Mouse (Mus musculus) embryo, embryonic 9.5 days (tissue): Measurements from ENCODE around the gene Cited1.

ENCODE experiments used
- DNase-seq: peaks from one replicate; pipeline ENCODE4 v3.0.0-alpha.2; 2017; ENCODE audit errors: extremely low spot score

The Cited1 gene

GRCm38 (mm10) chrX:102251937-102252860 is at the start of gene Cited1:
Cited1 (minus strand) TSS chrX:102252181.
- peak; percentile 70 for DNase-seq

DNA sequence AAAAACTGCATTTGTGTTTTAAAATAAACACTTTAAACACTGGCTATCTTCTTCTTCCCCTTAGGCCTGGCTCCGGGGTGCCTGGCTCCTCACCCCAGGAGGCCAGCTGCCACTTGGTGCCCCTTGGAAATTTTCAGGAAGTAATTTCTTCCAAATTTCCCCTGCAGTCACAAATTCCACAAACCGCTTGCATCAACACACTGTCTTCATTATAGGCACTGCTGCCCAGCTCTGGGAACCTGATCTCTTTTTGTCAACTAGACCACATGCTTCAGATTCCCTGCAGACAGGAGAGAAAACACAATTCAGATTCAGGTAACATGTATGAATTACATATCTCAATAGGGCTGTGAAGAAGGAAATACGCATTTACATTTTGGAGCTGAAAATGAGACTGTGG is 32.9 kb upstream of the Cited1 start:
- peak; percentile 11 for DNase-seq

DNA sequence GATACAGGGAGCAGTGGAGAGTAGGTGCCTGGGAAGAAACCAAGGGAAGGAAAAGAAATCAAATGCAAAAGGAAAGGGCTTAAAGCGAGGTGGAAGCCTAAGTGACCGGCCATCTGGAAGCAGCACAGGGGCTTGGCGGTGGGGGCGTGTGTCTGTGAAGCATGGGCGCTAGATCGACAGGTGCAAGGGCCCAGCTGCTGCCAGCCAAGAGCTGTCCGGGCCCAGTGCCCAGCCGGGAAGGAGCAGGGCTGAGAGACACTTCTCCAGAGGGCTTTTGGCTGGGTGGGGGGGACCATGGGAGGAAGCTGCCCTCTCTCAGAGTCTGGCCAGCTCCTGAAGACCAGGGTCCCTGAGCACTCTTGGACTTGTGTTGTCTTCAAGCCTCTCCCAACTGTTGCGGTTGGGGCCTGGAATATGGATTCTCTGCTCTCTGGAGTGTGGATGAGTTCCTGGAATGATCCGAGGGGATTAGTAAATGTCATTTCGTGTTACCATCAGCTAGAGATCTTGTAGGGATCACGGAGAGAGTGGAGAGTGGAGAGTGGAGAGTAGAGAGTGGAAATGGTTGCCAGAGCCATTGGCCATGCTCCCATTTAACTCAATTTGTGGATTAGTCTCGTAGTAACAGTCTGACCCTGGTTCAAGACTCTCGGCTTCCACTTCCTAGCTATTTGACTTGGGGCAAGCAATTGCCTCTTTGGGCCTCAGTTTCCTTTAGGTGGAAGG is 10.8 kb upstream of the Cited1 start:
- no peak for DNase-seq

DNA sequence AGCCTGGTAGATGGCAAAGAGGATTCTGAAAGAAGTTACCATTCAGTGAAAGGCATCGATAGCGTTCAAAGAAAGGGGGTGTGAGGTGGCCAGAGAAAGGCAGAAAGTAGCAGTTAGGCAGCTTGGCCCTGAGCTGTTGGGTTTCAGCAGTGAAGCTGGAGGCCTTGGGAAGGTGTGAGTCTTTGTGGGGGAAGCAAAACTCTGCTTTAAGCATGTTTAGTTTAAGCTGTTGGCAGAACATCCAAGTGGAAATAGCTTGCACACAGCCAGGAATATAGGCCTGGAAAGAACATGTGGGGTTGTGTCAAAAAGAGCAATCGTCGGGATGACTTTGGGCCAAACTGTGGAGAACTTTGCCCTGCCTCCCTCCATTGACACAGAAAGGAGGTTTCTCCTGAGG is 7.8 kb upstream of the Cited1 start:
- DNase-seq = no peak

- peak; percentile 15 for DNase-seq
These were observed 1.9 kb upstream of the Cited1 start for GRCm38 (mm10) chrX:102253892-102254291.

DNA sequence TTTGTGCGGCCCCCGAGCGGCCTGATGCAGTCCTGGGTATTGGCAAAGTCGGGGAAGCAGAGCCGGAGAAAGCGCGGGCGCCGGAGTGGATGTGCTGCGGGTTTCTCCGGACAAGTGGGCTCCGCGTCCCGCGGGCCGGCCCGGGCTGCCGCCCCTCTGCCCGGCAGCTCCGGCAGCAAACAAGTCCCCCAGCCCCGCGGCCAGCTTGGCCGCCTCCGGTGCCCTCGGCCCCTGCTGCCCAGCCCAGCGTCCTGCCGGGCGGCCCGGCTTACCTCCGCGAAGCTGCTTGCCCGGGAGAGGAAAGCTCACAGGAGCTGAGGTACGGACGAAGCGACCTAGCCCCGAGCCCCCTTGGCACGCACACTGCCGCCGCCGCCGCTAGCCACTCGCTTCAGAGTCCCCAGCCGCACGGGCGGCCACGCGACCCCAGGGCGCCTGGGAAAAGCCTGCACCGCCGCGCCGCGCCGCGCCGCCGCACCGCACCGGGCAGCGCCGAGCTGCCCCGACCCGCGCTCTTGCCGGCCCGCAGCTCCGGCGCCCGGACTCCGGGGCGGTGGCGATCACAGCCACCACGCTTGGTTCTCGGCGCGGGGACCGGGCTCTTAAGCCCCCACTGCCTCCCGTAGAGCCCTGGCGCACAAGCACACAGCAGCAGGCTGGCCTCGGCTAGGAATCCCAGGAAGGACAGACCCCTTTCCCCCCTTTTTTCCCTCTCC is 602 bp downstream of the Cited1 start:
- peak; percentile 40 for DNase-seq

DNA sequence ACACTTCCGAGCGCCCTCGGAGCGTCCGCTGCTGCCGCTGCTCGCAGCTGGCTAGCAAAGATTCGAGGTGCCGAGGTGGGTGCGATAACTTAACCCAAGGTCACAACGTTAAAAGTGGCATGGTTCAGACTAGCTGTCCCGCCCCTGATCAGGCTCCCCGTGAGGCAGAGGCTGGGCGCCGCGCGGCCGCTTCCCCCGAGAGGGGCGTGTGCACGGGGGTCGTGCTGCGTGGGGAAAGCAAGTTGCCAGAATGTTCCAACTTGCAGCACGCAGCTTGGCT is 1.1 kb downstream of the Cited1 start:
- DNase-seq = peak; percentile 41

DNA sequence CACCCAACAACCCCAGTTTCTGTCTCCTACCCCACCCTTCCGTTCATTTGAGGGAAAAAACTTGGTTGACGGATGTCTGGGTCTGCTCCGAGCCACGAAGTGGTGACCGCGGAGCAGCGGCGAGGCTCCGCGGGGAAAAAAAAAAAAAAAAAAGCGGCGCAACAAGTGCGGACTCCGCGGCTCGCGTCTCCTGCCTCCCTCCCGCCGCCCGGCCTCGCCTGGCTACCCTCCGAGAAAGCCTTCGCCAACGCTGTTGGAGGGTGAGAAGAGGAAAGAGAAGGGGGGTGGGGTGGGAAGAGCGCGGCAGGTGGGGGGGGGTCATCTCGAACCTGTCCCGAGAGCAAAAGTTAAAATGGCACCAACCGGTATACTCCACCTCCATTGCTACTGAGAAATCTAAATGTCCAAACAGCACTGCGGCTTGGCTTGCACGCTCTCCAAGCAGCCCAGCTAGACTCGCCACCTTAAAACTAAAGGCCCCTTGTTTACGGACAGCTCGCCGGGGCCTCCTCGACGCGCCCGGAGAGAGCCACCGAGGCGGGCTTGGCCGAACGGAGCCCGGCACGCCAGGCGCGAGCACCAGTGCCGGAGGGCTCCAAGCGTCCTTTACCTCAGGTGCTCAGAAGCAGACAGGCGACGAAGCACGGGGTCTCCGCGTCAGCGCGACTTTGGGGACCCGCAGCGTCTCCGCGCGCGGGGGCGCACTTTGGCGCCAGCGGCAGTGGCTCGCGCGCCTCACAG is 1.7 kb downstream of the Cited1 start:
- DNase-seq = peak; percentile 28

DNA sequence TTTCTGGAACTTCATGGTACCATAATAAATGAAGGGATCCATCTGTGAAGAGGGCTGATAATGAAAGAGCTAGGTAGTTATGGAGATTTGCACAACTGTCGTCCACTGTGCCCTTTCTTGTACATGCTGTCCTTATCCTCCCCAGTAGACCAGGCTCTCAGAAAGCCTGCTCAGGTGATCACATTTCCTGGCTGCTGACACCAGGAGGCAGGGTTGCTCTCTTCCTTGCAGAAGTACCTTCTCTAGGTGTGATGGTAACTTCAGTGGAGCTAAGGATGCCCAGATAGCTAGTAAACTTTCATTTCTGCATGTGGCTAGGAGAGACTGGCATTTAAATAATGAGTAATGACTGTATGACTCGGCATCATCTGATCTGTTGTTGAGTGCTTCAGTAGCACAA is 7.6 kb downstream of the Cited1 start:
- no peak for DNase-seq

- peak; percentile 28 for DNase-seq
These were observed 32.9 kb downstream of the Cited1 start for GRCm38 (mm10) chrX:102219126-102219525.

DNA sequence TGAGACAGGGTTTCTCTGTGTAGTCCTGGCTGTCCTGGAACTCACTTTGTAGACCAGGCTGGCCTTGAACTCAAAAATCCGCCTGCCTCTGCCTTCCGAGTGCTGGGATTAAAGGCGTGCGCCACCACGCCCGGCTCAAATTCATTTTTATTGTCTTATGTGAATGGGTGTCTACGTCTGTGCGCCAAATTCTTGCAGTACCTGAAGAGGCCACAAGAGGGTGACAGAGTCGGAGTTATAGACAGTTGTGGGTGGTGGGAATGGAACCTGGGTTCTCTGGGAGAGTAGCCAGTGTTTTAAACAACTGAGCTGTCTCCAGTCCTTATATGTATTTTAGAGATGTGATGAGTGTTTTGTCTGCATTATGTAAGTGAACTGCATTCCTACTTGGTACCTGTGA is 36.6 kb downstream of the Cited1 start:
- peak; percentile 29 for DNase-seq
